Mouse (Mus musculus) liver, embryonic 15.5 days (tissue): ENCODE measurements around the gene Hsdl2. TPM values are rescaled to one million over a fixed set of nuclear protein-coding genes. Genes with fewer than 3 reads are reported as not detected.

ENCODE experiments used
- ATAC-seq: fragments of 200-750 bp; cut with Nextera tagmentation; 2 replicates; pipeline ENCODE4 v1.8.0; 2017; ENCODE audit warnings: moderate number of reproducible peaks, mild to moderate bottlenecking, moderate library complexity; ENCODE audit not compliant: insufficient read depth
- H3K27ac ChIP-seq: fragments of 300-500 bp; sonication (generic); replicated peaks from 2 replicates; pipeline ENCODE4 v1.5.1; 2015; ENCODE audit warnings: mild to moderate bottlenecking, inconsistent platforms
- H3K27me3 ChIP-seq: fragments of 300-500 bp; sonication (generic); 2 replicates; pipeline ENCODE4 v1.6.1; 2015; ENCODE audit warnings: mild to moderate bottlenecking, inconsistent platforms
- H3K36me3 ChIP-seq: fragments of 300-500 bp; sonication (generic); replicated peaks from 2 replicates; pipeline ENCODE4 v1.6.1; 2015; ENCODE audit warnings: moderate library complexity, mild to moderate bottlenecking, inconsistent platforms
- H3K4me1 ChIP-seq: fragments of 300-500 bp; sonication (generic); replicated peaks from 2 replicates; pipeline ENCODE4 v1.6.1; 2015; ENCODE audit warnings: inconsistent platforms
- H3K4me2 ChIP-seq: fragments of 300-500 bp; sonication (generic); 2 replicates; pipeline ENCODE4 v1.6.1; 2015; ENCODE audit warnings: moderate library complexity, mild to moderate bottlenecking, inconsistent platforms
- H3K4me3 ChIP-seq: fragments of 300-500 bp; sonication (generic); replicated peaks from 2 replicates; pipeline ENCODE4 v1.5.1; 2015; ENCODE audit warnings: mild to moderate bottlenecking, inconsistent platforms
- H3K9ac ChIP-seq: fragments of 300-500 bp; sonication (generic); 2 replicates; pipeline ENCODE4 v1.6.1; 2015; ENCODE audit warnings: moderate library complexity, mild to moderate bottlenecking, inconsistent platforms
- H3K9me3 ChIP-seq: fragments of 300-500 bp; sonication (generic); replicated peaks from 2 replicates; pipeline ENCODE4 v1.6.1; 2016; ENCODE audit warnings: inconsistent platforms
- WGBS: fragments of 180-500 bp; shearing (Covaris S2); methylation state at CpG from one replicate; pipeline ENCODE4 v1.1.7; 2015; ENCODE audit warnings: mixed read lengths; ENCODE audit not compliant: insufficient replicate concordance; 5-methylcytosine and 5-hydroxymethylcytosine counted together
- polyA plus RNA-seq: library from polyadenylated mRNA; unstranded; fragments of >200 nt; fragmentation: Nextera tagmentation; extraction: Ambion mirVana; gene quantifications from 2 replicates; pipeline ENCODE4 v1.2.1, GENCODE M21; 2015

Gene Hsdl2
- 19.2 and 19.6 TPM in 2 replicates for polyA plus RNA-seq

DNA sequence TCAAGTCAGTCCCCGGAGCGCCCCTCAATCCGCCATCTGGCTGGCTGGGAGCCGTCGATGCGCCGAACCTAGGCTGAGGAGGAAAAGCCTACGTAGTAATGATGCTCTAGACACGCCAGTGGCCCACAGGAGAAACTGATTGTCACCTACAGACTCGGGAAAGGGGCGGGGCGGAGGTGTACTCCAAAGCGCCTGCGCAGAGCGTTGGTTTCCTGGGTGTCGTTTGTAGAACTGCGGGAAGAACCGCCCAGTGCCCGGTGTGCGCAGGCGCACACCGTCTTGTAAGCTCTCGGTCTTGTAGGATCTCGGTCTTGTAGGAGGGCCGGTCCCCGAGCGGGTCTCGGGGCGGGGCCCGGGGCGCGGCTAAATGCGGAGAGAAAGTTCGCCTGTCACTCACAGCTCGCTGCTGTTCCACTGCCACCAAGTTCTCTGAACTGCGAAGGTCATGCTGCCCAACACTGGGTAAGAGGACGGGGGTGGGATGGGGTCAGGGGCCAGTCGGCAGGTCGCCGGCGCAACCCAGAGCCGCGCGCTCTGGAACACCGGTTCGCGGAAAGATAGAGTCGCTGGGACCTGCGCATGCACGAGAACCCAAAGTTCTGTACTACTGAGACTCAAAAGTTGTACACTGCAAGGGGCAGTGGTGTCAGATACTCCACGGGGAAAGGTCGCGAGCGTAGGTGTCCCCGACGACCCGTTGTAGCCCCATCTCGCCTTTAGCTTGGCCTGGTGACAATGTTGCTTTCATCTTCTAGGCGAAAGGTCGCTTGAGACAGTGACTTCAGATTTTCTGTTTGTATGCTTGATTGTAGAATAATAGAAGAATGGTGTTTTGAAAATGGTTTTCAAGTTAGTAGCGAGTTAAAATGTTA lies at the start of gene Hsdl2:
Gene Hsdl2 (plus strand): TSS at position 250 of the 872 bp plus-strand sequence.
- peak within 1 kb of the TSS; percentile 89 for H3K27ac ChIP-seq
- H3K4me3 ChIP-seq: peak within 1 kb of the TSS; percentile 83
- peaks cover 26% of the 10 kb centered on the region for H3K4me1 ChIP-seq
- peak within 1 kb of the TSS; percentile 83 for H3K9ac ChIP-seq
- peak; percentile 96 for ATAC-seq
- no peaks in the 10 kb centered on the region for H3K9me3 ChIP-seq
- under 1% methylated on average over 61 of the region's 61 CpGs for WGBS
- no peaks in the 10 kb centered on the region for H3K27me3 ChIP-seq
- no peaks in the 10 kb centered on the region for H3K36me3 ChIP-seq
- peak within 1 kb of the TSS; percentile 94 for H3K4me2 ChIP-seq

DNA sequence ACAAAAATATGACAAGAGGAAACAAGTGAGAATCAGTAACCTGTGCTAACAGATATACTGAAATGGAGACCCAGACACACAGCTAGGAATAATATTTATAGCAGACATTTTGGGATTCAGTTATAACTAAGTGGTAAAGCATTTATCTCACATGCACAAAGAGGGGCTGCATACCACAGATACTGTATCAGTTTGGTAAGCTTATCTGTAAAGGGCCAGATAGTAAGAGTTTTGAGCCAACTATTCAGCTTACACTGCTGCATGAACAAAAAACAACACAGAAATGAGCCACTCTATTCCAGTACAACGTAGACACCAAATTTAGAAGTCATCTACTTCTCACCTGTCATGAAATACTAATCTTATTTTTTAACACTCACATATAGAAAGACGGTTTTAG lies 48.1 kb upstream of the Hsdl2 start:
- ATAC-seq: peak; percentile 88

DNA sequence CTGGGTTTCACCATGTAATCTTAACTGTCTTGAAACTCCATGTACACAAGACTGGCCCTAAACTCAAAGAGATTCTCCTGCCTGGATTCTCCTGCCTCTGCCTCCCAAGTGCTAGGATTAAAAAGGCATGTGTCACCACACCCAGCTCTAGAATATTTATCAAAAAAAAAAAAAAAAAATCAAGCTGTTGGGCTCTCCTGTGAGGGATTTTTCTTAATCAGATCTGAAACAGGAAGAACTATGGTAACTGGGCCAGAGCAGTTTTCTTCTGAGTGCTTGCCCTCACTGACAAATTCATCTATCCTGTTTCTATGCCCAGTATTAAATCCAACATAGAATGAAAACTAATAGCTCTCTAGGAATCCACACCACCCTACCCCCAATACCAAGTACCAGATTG lies 45.7 kb upstream of the Hsdl2 start:
- H3K4me1 ChIP-seq: peaks cover 87% of the 10 kb centered on the region
- peak overlapping the region; percentile 57 for H3K27ac ChIP-seq

More for the DNA sequence above, 48.1 kb upstream of the Hsdl2 start:
- H3K4me3 ChIP-seq: peak overlapping the region; percentile 27; the same call in 1 of the 2 replicates
- no peaks in the 10 kb centered on the region for H3K9me3 ChIP-seq
- no peaks in the 10 kb centered on the region for H3K27me3 ChIP-seq
- 16% methylated on average over 2 of the region's 2 CpGs for whole genome bisulfite sequencing
- peak overlapping the region; percentile 90 for H3K27ac ChIP-seq
- H3K4me1 ChIP-seq: peaks cover 86% of the 10 kb centered on the region
- peak overlapping the region; percentile 39; the same call in 1 of the 2 replicates for H3K9ac ChIP-seq
- H3K4me2 ChIP-seq: peak overlapping the region; percentile 57
- H3K36me3 ChIP-seq: 0 out of 2 replicates have a peak, but pooled peaks cover 4% of the 10 kb centered on the region

GRCm38 (mm10) chr4:59536281-59536680 lies 45.1 kb upstream of the Hsdl2 start:
- Histone ChIP-seq H3K9ac (no peak overlapping the region), H3K36me3 (peaks cover 10% of the 10 kb centered on the region; the same call in 1 of the 2 replicates), H3K4me3 (no peak overlapping the region), H3K4me2 (no peak overlapping the region), H3K27ac (peak overlapping the region; percentile 3; the same call in 1 of the 2 replicates), H3K27me3 (no peaks in the 10 kb centered on the region), H3K9me3 (no peaks in the 10 kb centered on the region), H3K4me1 (peaks cover 86% of the 10 kb centered on the region)
- WGBS: 90% methylated on average over 1 of the region's 1 CpGs
- ATAC-seq: no peak

More for the DNA sequence above, 45.7 kb upstream of the Hsdl2 start:
- H3K4me2 ChIP-seq: no peak overlapping the region
- H3K4me3 ChIP-seq: no peak overlapping the region
- no peak overlapping the region for H3K9ac ChIP-seq
- no peaks in the 10 kb centered on the region for H3K9me3 ChIP-seq
- no peaks in the 10 kb centered on the region for H3K27me3 ChIP-seq
- H3K36me3 ChIP-seq: peaks cover 10% of the 10 kb centered on the region; the same call in 1 of the 2 replicates
- ATAC-seq: no peak

DNA sequence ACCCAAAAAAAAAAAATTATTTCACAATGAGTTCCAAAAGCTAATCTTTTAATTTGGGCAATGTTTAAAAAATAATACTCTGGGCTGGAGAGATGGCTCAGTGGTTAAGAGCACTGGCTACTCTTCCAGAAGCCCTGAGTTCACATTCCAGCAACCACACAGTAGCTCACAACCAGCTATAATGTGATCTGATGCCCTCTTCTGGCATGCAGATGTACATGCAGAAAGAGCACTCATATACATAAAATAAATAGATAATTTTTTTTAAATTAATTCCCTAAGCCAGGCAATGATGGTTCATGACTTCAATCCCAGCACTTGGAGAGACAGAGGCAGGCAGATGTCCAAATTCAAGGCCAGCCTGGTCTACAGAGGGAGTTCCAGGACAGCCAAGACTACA lies 38.4 kb upstream of the Hsdl2 start:
- no peak overlapping the region for H3K4me2 ChIP-seq

DNA sequence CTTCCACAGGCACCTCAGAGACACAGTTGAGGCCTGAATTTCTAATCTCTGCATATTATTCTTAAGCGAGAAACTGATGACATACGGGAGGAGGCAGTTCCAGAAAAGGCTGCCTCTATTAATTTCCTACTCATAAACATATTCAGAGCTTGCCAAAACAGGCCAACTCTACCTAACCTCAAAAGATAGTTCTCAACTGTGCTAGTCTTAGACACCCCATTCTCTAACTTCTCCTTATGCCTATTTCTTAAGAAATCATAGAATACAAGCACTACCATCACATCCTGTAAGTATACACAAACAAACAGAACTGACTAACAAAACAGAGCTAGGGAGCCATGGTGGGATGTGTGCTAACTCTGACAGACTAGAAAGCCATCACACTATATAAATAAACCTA lies 36.7 kb upstream of the Hsdl2 start:
- peak overlapping the region; percentile 45; the same call in 1 of the 2 replicates for H3K27ac ChIP-seq
- H3K9me3 ChIP-seq: no peaks in the 10 kb centered on the region
- H3K4me2 ChIP-seq: peak overlapping the region; percentile 28; the same call in 1 of the 2 replicates
- H3K4me3 ChIP-seq: no peak overlapping the region
- H3K9ac ChIP-seq: no peak overlapping the region
- H3K4me1 ChIP-seq: peaks cover 54% of the 10 kb centered on the region
- no peaks in the 10 kb centered on the region for H3K36me3 ChIP-seq
- ATAC-seq: no peak
- 47% methylated on average over 2 of the region's 2 CpGs for WGBS
- H3K27me3 ChIP-seq: no peaks in the 10 kb centered on the region

More for the DNA sequence above, 38.4 kb upstream of the Hsdl2 start:
- ATAC-seq: no peak
- H3K36me3 ChIP-seq: peaks cover 6% of the 10 kb centered on the region; the same call in 1 of the 2 replicates
- H3K9me3 ChIP-seq: no peaks in the 10 kb centered on the region
- no peak overlapping the region for H3K27ac ChIP-seq
- H3K27me3 ChIP-seq: no peaks in the 10 kb centered on the region
- peaks cover 67% of the 10 kb centered on the region for H3K4me1 ChIP-seq
- no peak overlapping the region for H3K4me3 ChIP-seq
- no peak overlapping the region for H3K9ac ChIP-seq

GRCm38 (mm10) chr4:59546285-59547071 lies 34.9 kb upstream of the Hsdl2 start:
- Histone ChIP-seq H3K4me3 (peak overlapping the region; percentile 99), H3K36me3 (no peaks in the 10 kb centered on the region), H3K27ac (peak overlapping the region; percentile 100), H3K9me3 (no peaks in the 10 kb centered on the region), H3K9ac (peak overlapping the region; percentile 15; the same call in 1 of the 2 replicates), H3K4me1 (peaks cover 53% of the 10 kb centered on the region), H3K27me3 (no peaks in the 10 kb centered on the region), H3K4me2 (peak overlapping the region; percentile 96)
- WGBS: 24% methylated on average over 7 of the region's 7 CpGs
- ATAC-seq: no peak

- peak overlapping the region; percentile 100 for H3K9ac ChIP-seq
- 10% methylated on average over 11 of the region's 11 CpGs for WGBS
- H3K27me3 ChIP-seq: no peaks in the 10 kb centered on the region
- peak overlapping the region; percentile 99 for H3K4me3 ChIP-seq
- ATAC-seq: no peak
- peaks cover 56% of the 10 kb centered on the region for H3K4me1 ChIP-seq
- H3K27ac ChIP-seq: peak overlapping the region; percentile 100
- H3K4me2 ChIP-seq: peak overlapping the region; percentile 96
- H3K9me3 ChIP-seq: no peaks in the 10 kb centered on the region
- H3K36me3 ChIP-seq: no peaks in the 10 kb centered on the region
Measured at GRCm38 (mm10) chr4:59547136-59547889, 34.0 kb upstream of the Hsdl2 start.

GRCm38 (mm10) chr4:59548011-59548559 lies 33.3 kb upstream of the Hsdl2 start:
- Histone ChIP-seq H3K9ac (peak overlapping the region; percentile 100), H3K4me3 (peak overlapping the region; percentile 99), H3K4me2 (peak overlapping the region; percentile 96), H3K36me3 (no peaks in the 10 kb centered on the region), H3K9me3 (no peaks in the 10 kb centered on the region), H3K27me3 (no peaks in the 10 kb centered on the region), H3K27ac (peak overlapping the region; percentile 100), H3K4me1 (peaks cover 50% of the 10 kb centered on the region)
- ATAC-seq: no peak
- 1% methylated on average over 18 of the region's 18 CpGs for WGBS

GRCm38 (mm10) chr4:59548560-59549174 lies 32.7 kb upstream of the Hsdl2 start:
- H3K27me3 ChIP-seq: no peaks in the 10 kb centered on the region
- peak overlapping the region; percentile 100 for H3K27ac ChIP-seq
- WGBS: under 1% methylated on average over 70 of the region's 83 CpGs
- ATAC-seq: peak; percentile 76
- no peaks in the 10 kb centered on the region for H3K36me3 ChIP-seq
- H3K4me3 ChIP-seq: peak overlapping the region; percentile 99
- no peaks in the 10 kb centered on the region for H3K9me3 ChIP-seq
- H3K4me1 ChIP-seq: peaks cover 52% of the 10 kb centered on the region
- peak overlapping the region; percentile 96 for H3K4me2 ChIP-seq
- peak overlapping the region; percentile 100 for H3K9ac ChIP-seq
